Mouse (Mus musculus) small intestine, adult 2 months (tissue): ENCODE results near the gene Oaz2.

Experiments
- CTCF ChIP-seq: fragments of 200-500 bp; IDR thresholded peaks from 2 replicates; pipeline ENCODE4 v1.5.1; 2012; ENCODE audit warnings: low read depth, mild to moderate bottlenecking, control low read depth, inconsistent platforms, low read length, moderate library complexity, mixed read lengths; ENCODE audit not compliant: insufficient replicate concordance, insufficient read length; ENCODE audit errors: extremely low read depth
- POLR2A ChIP-seq: fragments of 200-500 bp; IDR thresholded peaks from 2 replicates; pipeline ENCODE4 v1.6.1; 2012; ENCODE audit warnings: low read depth, mild to moderate bottlenecking, control low read depth, inconsistent platforms, low read length, moderate library complexity

GRCm38 (mm10) chr9:65700504-65700903 lies 32.7 kb downstream of the Oaz2 start:
- no peak for TF ChIP-seq POLR2A
- no peak for TF ChIP-seq CTCF
